Mouse (Mus musculus) brain, adult 2 months (tissue): ENCODE measurements at regions not wholly inside any gene's neighbourhood (a gene's known extent, or its start where the extent isn't known, plus 50 kb on each side); places are given as distances from the start of the nearest gene placed in this dataset.
"Not testable (repeated sequence)": the region's sequence is repeated elsewhere in the genome, so short reads cannot be mapped to it uniquely, and the experiment has no call there.

ENCODE experiments used
- DNase-seq: peaks from one replicate; pipeline ENCODE4 v3.0.0; 2011; ENCODE audit warnings: low read depth, low spot score

GRCm38 (mm10) chr5:149815879-149816278, 137.8 kb downstream of the B3glct start:
- peak; percentile 61 for DNase-seq

GRCm38 (mm10) chr5:149818812-149819211, 140.8 kb downstream of the B3glct start:
- DNase-seq = no peak

GRCm38 (mm10) chr5:149823821-149824220, 145.8 kb downstream of the B3glct start:
- no peak for DNase-seq

- peak; percentile 15 for DNase-seq
These were observed 149.6 kb downstream of the B3glct start for GRCm38 (mm10) chr5:149827599-149827998.

GRCm38 (mm10) chr5:149831122-149831861, 153.3 kb downstream of the B3glct start:
- peak; percentile 80 for DNase-seq

GRCm38 (mm10) chr5:149837379-149837778, 159.3 kb downstream of the B3glct start:
- DNase-seq = no peak

- DNase-seq = peak; percentile 17
These were observed 164.5 kb downstream of the B3glct start for GRCm38 (mm10) chr5:149842491-149842890.

GRCm38 (mm10) chr5:149843310-149843709, 165.3 kb downstream of the B3glct start:
- DNase-seq = no peak

GRCm38 (mm10) chr5:149845256-149845655, 167.2 kb downstream of the B3glct start:
- DNase-seq = no peak

GRCm38 (mm10) chr5:149848465-149848864, 170.0 kb upstream of the Rxfp2 start:
- peak; percentile 67 for DNase-seq

- DNase-seq = peak; percentile 74
These were observed 167.5 kb upstream of the Rxfp2 start for GRCm38 (mm10) chr5:149851011-149851410.

GRCm38 (mm10) chr5:149852516-149852915, 166.0 kb upstream of the Rxfp2 start:
- DNase-seq = no peak

- no peak for DNase-seq
These were observed 162.4 kb upstream of the Rxfp2 start for GRCm38 (mm10) chr5:149856101-149856500.

GRCm38 (mm10) chr5:149857019-149857418, 161.5 kb upstream of the Rxfp2 start:
- DNase-seq = peak; percentile 13

- DNase-seq = peak; percentile 63
These were observed 156.9 kb upstream of the Rxfp2 start for GRCm38 (mm10) chr5:149861489-149861962.

- peak; percentile 12 for DNase-seq
These were observed 150.5 kb upstream of the Rxfp2 start for GRCm38 (mm10) chr5:149867926-149868325.

- DNase-seq = no peak
These were observed 149.0 kb upstream of the Rxfp2 start for GRCm38 (mm10) chr5:149869441-149869840.

GRCm38 (mm10) chr5:149870596-149870995, 147.9 kb upstream of the Rxfp2 start:
- no peak for DNase-seq

GRCm38 (mm10) chr5:149871521-149871920, 147.0 kb upstream of the Rxfp2 start:
- DNase-seq = no peak

GRCm38 (mm10) chr5:149873482-149874002, 144.9 kb upstream of the Rxfp2 start:
- no peak for DNase-seq

GRCm38 (mm10) chr5:149874342-149874741, 144.1 kb upstream of the Rxfp2 start:
- DNase-seq = peak; percentile 12

- DNase-seq = not testable (repeated sequence)
These were observed 126.0 kb upstream of the Rxfp2 start for GRCm38 (mm10) chr5:149892453-149892852.

- no peak for DNase-seq
These were observed 111.5 kb upstream of the Rxfp2 start for GRCm38 (mm10) chr5:149906927-149907326.
